Mouse (Mus musculus) olfactory bulb, adult 2 months (tissue): ENCODE measurements at regions not wholly inside any gene's neighbourhood (a gene's known extent, or its start where the extent isn't known, plus 50 kb on each side); places are given as distances from the start of the nearest gene placed in this dataset.

ENCODE experiments used
- H3K27ac ChIP-seq: fragments of 200-500 bp; 2 replicates; pipeline ENCODE4 v1.5.1; 2012; ENCODE audit warnings: low read depth, low read length; ENCODE audit not compliant: insufficient read depth
- H3K4me1 ChIP-seq: fragments of 200-500 bp; 2 replicates; pipeline ENCODE4 v1.6.1; 2012; ENCODE audit warnings: low read length; ENCODE audit not compliant: control insufficient read depth, insufficient read depth
- H3K4me3 ChIP-seq: fragments of 200-500 bp; 2 replicates; pipeline ENCODE4 v1.5.1; 2012; ENCODE audit warnings: mild to moderate bottlenecking, low read depth, low read length, moderate library complexity; ENCODE audit not compliant: insufficient read depth
- CTCF ChIP-seq: fragments of 200-500 bp; IDR thresholded peaks from 2 replicates; pipeline ENCODE4 v1.5.1; 2012; ENCODE audit warnings: low read depth, mild to moderate bottlenecking, low read length, moderate library complexity; ENCODE audit not compliant: insufficient read depth
- POLR2A ChIP-seq: fragments of 200-500 bp; IDR thresholded peaks from 2 replicates; pipeline ENCODE4 v1.6.1; 2012; ENCODE audit warnings: mild to moderate bottlenecking, low read depth, low read length, moderate library complexity; ENCODE audit not compliant: insufficient read depth
- WGBS: fragments of 180-500 bp; shearing (Covaris S2); methylation state at CpG from one replicate; pipeline ENCODE4 v1.1.7; 2018; 5-methylcytosine and 5-hydroxymethylcytosine counted together

GRCm38 (mm10) chr14:58175651-58176363, 105.5 kb downstream of the Fgf9 start:
- Histone ChIP-seq H3K4me3 (no peak overlapping the region), H3K4me1 (no peaks in the 10 kb centered on the region), H3K27ac (no peak overlapping the region)
- TF ChIP-seq CTCF, result no peak
- WGBS, result 76% methylated on average over 5 of the region's 5 CpGs

GRCm38 (mm10) chr14:58174512-58174911, 104.2 kb downstream of the Fgf9 start:
- Histone ChIP-seq H3K4me1 (no peaks in the 10 kb centered on the region), H3K4me3 (no peak overlapping the region), H3K27ac (no peak overlapping the region)
- TF ChIP-seq POLR2A (no peak), CTCF (no peak)
- WGBS, result 79% methylated on average over 6 of the region's 6 CpGs

- H3K4me3 ChIP-seq, result no peak overlapping the region
- no peak for TF ChIP-seq POLR2A
- TF ChIP-seq CTCF, result no peak
- H3K4me1 ChIP-seq, result no peaks in the 10 kb centered on the region
- 94% methylated on average over 5 of the region's 5 CpGs for WGBS
- no peak overlapping the region for H3K27ac ChIP-seq
Observed at GRCm38 (mm10) chr14:58168920-58169319, 98.6 kb downstream of the Fgf9 start.
